Mouse (Mus musculus) left cerebral cortex, postnatal 14 days (tissue): ENCODE results near the gene Uhrf1bp1l. TPM values are rescaled to one million over a fixed set of nuclear protein-coding genes. Genes with fewer than 3 reads are reported as not detected.

ENCODE experiments used
- DNase-seq, 2 experiments: peaks; one replicate each; pipeline ENCODE4 v3.0.0; 2021 to 2022; ENCODE audit warnings: low spot score in 2 of 2, mixed read lengths in 1 of 2
- intact Hi-C: fragments of 180-260 bp; cut with DNase I; formaldehyde crosslinking; loops from one replicate; pipeline ENCODE4 v1.15.1; 2025
- total RNA-seq, 2 experiments: library from RNA; stranded (reverse); gene quantifications; 2 replicates each; pipeline ENCODE4 v1.2.3; 2021

Gene Uhrf1bp1l
- total RNA-seq, 2 experiments from 2014 or later = 88.6 to 90.2 TPM

DNA sequence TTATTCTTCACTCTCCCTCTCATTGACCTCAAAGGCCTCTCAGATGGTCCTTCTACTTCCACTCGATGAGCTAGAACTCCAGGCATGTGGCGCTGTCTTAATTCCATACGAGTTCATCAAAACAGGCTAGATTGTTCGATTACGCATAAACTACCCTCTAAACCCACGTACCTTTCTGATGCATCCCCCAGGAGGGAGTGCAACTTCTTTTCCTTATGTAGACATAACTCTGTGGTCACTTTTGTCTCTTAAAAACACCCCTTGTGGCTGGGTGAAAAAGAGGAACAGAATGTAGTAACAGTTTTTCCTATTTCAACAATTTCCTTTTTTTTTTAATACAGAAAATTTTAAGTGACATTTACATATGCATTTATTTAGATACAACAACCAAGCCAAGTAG is 3.8 kb upstream of the Uhrf1bp1l start:
- intact Hi-C loops = loop anchor here (10.0 kb wide), 1 partner anchor 304 kb away; no protein-coding TSS in a partner anchor
- DNase-seq = no peak

DNA sequence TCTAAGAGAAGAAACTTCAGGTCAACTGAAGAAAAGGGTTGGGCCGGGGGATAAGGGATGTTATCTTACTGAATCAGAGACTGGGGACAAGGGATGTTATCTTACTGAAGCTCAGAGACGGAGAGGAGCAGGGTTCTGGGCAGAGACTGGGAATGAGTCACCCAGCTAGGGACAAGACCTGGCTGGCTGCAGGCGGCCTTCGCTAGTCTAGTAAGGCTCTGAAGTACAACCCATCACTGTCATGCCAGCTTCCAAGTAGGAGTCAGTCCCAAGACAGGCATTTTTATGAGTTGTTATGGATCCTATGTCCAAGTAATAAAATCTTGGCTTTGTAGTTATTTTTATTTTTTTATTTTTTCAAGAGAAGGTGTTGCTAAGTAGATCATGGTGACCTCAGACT is 1.5 kb upstream of the Uhrf1bp1l start:
- DNase-seq = no peak
- intact Hi-C loops = loop anchor here (10.0 kb wide), 1 partner anchor 302 kb away; no protein-coding TSS in a partner anchor

DNA sequence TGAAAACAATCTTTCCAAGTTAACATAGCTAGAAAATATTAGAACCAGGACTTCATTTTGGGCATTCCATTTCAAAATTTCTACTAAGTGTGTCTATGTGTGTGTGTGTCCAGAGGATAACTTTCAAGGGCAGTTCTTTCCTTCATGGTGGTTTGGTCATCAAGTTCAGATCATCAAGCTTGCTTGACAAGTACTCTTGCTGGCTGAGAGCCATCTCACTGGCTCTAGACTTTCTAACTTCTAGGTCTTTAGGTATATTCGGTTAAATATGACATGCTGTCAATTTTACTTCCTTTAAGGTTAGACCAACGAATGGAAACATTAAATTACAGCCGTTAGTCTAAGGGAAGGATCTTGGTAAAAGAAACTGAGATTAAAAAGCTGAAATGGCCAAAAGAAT is 450 bp upstream of the Uhrf1bp1l start:
- intact Hi-C loops = loop anchor here (10.0 kb wide), 1 partner anchor 300 kb away; no protein-coding TSS in a partner anchor
- no peak for DNase-seq

DNA sequence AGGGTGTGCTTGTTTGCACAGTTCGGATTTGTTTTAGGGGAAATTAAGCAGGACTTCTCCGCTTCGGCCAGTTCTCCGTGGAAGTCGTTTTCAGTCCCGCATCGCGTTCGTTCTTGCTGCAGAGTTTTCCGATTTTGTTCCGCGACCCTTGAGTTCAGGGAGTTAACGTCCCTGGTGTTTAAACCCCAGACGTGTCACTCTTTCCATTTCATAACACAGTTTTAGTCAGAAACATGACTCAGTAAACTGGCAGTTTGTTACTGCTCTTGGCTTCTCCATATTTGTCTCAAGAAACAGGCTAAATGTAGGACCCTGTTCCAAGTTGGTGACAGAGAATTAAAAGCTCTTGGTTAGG is 852 bp downstream of the Uhrf1bp1l start:
- no peak for DNase-seq
- intact Hi-C loops = loop anchor here (10.0 kb wide), 1 partner anchor 299 kb away; no protein-coding TSS in a partner anchor

DNA sequence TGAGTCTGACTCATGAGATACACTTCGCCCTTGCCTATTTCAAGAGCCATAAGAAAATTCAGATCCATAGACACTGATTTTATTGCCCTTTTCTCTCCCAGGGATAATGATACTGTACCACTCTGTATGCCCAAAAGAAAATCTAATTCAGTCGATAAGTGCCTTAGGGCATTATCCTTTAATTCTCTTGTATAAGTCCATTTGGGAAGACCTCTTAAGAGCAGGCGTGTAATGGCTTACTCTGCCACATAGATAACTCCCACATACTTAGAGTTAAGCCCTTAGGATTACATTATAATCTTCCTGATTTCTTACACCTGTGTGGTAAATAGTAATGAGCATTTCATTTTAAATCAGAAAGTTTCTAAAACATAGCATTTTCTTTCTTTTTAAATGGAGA is 1.8 kb downstream of the Uhrf1bp1l start:
- DNase-seq = no peak
- intact Hi-C loops = loop anchor here (10.0 kb wide), 1 partner anchor 298 kb away; no protein-coding TSS in a partner anchor

DNA sequence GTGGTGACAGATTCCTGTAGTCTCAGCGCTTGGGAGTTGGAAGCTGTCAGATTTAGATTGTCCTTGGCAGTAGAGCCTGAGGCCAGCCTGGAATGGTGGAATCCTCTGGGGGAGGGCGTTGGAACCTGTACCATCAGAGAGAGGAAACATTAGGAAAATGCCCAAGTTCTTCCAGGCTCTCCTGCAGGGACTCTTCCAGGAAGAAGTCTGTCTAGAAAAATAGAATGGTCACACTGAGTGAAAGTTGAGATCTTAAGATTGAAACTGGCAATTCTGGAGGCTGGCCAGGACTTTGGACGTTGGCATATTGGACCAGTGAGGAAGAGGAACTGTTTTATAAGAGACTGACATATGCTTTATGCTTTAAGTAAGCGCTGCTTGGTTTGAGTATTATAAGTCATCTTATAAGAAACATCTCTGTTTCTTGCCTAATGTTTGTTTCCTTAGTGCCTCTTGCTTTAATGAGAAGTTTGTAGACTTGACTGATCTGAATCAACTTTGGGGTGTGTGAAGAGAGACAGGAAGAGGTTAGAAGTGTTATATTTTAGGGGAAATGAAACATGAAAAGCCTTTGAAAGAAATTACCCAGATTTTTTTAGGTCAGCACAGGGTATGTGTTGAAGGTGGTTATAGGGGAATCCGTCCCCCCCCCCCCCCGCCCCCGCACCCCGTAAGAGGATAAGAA is 2.6 kb downstream of the Uhrf1bp1l start:
- intact Hi-C loops = loop anchor here (10.0 kb wide), 1 partner anchor 297 kb away; no protein-coding TSS in a partner anchor
- DNase-seq = no peak

DNA sequence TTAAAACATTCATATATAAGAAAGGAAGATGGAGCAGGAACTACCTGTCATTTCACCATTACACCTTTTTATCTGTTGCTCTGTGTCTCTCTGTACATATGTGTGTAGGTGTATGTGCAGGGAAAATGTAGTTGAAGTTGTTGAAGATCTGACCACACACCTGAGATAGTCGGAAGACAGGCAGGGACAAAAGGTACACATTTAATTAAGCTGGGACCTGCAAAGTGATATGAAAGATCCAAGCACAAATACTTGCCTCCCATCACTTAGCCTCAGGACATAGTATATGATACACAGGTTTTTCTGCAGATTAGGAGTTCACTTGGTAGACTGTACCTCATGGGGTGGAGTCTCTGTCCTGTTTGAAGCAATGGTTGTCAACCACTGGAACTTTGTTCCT is 3.1 kb downstream of the Uhrf1bp1l start:
- intact Hi-C loops = loop anchor here (10.0 kb wide), 1 partner anchor 297 kb away; no protein-coding TSS in a partner anchor
- DNase-seq = no peak

DNA sequence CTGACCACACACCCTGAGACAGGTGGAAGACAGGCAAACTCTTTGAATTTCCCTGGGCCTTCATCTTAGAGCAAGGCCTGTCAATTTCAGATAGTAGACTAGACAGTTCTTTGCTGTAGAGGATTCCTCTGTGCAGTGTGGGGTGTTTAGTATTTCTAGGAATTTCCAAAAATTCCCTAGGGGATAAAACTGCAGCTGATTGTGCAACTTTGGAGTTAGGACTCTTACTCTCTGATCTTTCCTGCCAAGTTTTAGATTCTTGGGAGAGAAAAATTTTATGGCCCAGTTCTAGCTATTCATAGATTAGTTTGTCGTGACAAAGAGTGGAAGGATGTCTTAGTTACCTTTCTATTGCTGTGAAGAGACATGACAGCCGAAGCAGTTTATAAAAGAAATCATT is 3.8 kb downstream of the Uhrf1bp1l start:
- intact Hi-C loops = loop anchor here (10.0 kb wide), 1 partner anchor 296 kb away; no protein-coding TSS in a partner anchor

DNA sequence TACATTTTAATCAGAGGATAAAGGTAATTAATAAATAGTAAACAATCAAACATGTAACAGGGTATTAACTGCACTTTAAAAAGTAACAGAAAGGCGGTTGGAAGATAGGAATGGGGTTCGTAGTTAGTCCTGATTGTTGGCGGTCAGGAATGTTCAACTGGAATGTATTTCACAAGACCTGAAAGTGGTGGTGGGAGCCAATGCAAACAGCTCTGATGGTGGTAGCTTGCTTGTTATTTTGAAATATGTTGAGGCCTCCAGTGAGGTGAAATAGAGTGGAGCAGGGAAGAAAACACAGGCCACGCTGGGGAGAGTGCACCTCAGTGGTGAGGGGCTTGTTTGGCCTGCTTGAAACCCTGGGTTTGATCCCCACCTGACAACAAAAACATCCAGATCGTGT is 6.3 kb downstream of the Uhrf1bp1l start:
- DNase-seq = no peak
- intact Hi-C loops = no loop called here

More for the DNA sequence above, 3.8 kb downstream of the Uhrf1bp1l start:
- DNase-seq = no peak

DNA sequence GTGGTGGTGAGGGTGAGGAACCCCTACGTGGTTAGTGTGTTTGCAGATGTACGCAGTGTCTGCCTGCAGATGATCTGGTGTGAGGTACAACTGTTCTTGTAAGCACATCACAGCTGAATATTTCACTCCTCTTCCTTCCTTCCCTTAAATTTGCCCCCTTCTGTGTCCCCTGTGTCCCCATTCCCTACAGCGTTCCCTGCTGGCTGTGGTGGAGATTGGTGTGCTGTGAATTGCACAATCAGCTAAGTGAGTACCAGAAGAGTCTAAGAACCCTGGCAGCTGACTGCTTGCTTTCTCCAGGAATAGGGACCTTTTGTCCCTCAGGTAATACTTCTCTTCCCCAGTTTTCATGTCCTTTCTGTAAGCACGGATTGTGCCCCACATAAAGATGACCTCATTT is 10.4 kb downstream of the Uhrf1bp1l start:
- intact Hi-C loops = no loop called here
- DNase-seq = no peak

DNA sequence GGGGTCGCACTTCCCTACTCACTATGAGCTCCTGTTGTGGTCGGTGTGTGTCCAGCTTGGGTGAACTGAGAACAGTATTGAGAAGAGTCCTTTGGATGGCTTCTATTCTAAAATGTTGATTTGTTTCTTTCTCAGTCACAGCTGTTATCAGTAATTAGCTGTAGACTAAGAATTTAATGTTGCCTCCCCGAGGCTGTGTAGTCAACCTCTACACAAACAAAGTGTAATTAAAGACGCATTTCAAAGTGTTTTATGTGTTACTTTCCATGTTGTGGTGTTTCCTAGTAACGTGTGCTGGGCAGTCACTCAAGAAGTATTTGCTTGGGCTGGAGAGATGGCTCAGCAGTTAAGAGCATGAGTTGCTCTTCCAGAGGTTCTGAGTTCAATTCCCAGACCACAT is 16.0 kb downstream of the Uhrf1bp1l start:
- DNase-seq = no peak
- intact Hi-C loops = no loop called here

DNA sequence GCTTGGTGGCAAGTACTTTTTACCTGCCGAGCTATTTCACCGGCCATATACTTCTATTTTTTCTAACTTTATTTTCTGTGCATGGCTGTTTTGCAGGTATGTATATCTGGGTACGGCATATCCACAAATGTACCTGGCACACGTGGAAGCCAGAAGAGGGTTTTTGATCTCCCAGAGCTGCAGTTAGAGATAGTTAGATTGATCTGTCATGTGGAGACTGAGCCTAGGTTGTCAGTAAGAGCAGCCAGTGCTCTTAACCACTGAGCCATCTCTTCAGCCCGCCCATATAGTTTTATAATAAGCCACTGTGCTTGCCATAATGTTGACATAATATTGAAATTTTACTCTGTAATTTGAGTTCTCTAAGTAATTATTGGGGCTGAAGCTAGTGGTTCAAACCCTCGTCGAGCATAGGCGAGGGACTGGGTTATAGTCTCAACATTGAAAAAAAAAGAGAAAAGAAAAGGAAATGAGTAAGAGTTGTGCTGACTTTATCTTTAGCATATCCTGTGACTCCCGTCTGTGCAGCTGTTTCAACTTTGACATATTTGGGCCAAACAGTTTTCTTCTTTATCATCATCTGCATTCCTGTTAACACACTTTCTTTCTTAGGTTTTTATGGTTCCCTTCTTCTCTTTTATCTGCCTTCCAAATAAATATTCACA is 19.8 kb downstream of the Uhrf1bp1l start:
- DNase-seq = no peak
- intact Hi-C loops = no loop called here

DNA sequence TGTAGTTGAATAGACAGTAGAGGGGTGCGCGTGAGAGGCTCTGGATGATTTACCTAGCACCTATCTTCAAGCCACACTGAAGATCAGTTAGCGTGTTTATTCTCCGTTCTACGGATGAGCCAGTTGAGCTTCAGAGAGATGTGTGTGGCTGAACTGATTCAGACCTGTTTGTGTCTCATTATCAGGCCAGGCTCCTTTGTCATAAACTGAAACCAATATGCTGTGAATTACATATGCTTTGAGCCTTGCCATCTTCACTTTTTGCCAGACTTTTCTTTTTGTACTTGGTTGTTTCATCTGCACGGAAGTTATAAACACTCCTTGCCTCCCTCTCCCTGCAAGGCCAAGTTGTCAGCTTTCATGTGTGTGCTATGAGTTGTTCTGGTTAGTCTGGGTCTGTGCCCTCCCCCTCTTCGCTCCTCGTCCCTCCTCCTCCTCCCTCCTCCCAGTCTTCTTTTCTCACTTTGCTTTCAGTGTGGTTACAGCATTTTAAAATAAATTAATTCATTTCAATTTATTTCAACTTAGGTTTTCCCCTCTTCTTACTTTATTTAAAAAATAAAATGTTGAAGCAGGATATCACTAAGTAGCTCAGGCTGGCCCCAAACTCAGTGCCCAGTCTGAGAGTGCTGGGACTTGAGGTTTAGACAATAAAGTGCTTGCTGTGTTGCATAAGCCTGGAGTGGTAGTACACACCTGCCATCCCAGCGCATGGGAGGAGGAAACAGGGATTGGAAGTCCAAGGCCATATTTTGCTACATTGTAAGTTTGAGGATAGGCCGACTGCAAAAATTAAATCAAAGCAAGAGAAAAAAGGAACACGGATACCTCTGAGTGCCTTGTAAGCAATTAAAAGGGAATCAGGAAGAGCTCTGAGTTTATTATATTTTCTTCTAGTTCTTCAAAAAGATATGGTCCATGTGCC is 21.3 kb downstream of the Uhrf1bp1l start:
- intact Hi-C loops = no loop called here
- DNase-seq = no peak

DNA sequence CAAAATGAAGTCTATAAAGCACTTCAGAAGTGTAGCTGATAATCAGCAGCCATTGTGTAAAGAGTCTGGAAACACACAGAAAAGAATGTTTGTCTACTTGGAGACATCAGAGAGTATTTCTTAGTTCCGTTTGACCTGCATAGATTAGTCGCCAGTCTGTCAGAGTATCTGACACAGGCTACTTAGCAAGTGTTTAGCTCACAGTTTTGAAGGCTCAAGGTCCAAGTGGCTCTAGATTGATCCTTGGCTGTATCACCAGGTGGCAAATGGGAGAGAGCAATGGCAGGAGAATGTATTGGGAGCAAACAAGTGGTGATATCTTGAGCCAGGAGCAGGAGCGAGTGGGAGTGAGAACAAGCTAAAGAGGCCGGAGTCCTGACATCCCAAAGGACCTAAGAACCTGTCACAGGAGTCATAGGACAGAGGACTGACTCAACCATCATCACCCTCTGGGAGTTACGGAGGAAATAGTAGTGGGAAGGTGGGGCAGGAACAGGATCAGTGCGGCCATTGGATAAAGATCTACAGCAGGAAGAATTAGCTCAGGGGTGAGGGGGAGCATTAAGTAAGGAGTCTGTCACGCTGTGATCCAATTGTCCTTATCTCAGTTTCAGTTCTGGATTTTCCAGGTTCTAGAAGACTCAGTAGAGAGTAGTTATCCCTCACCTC is 23.7 kb downstream of the Uhrf1bp1l start:
- no peak for DNase-seq
- intact Hi-C loops = no loop called here

DNA sequence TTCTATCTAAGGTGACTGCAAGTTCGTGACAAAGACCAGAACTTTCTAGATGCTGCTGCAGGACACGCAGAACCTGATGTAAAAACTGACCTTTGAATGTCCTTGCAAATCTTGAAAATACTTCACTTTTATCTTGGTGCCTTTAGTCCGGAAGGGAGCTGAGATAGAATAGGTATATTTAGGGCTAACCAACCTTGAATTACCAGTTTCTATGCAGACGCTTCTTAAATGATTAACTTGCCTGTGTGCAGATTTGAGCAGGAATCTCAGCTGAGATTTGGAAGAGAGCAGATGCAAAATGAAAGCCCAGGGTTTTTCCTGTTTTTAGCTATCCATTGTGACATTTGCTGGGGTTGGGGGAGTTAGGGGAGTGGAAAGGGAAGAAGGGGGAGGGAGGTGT is 24.3 kb downstream of the Uhrf1bp1l start:
- intact Hi-C loops = no loop called here
- DNase-seq = no peak

DNA sequence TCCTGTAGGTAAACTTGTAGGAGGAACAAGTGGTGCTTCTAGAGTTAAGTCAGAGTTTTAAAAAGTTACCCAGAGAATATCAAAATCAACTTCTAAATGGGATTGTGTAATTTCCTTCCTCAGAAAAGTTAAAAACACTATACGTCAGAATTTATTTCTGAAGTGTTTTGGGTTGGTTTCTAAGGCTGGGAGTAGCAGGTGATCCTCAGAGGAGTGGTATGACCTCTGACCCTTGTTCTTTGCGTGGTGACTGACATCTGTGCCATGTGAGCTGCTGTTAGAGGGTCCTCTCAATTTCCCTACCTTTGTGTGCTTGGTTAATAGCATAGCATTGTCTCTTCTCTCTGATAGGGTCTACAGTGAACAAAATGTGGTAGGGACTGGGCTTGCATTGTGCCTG is 27.1 kb downstream of the Uhrf1bp1l start:
- DNase-seq = no peak
- intact Hi-C loops = no loop called here

DNA sequence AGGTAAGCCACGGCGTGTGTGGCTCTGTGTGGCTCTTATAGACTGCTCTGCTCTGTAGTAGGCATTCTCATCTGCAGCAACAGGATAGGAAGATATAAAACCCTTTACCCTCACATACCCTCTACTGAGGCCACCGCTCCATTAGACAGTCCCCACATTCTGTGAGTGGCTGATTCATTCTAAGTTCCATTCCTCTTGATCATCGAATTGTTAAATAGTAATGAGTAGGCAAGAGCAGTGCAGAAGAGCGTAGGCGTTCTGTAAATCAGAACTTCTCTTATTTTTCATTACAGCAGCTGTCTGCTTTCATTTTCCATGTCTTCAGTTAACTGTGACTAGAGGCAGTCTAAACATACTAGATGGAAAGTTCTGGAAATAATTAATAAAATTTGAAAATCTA is 31.2 kb downstream of the Uhrf1bp1l start:
- intact Hi-C loops = no loop called here
- no peak for DNase-seq

DNA sequence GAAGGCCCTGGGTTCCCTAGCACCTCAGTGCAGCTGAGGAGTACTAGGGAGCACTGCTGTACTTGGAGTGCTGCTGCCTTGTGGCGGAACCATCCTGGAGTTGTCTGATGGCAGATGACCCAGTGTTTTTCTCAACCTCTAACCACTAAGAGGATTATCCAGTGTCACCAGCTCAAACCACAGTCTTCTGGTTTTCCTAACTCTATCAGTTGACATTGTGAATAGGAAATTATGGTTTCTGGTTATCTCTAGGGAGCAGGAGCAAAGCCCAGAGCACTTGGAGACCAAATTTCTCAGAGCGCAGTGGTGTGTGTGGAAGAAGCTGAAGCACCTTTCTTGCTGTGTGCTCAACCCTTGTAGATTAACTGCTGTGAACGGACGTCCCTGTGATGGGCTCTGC is 47.1 kb downstream of the Uhrf1bp1l start:
- intact Hi-C loops = no loop called here

DNA sequence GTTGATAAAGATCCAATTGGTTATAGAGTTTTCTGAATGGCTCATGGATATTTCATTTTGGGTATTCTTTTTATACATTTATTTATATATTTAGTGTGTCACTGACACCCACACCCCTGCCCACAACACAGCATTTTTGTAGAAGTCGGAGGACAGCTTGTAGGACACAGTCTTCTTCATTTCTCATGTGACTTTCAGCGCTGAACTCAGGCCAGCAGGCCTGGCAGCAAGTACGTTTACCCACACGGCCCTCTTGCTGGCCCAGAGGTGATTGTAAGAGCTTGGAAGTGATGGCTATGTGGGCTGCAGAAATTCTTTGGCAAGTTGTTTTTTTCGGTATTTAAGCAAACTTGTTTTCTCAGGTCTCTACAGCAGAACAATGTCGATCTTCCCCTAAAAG is 49.3 kb downstream of the Uhrf1bp1l start:
- DNase-seq = no peak
- intact Hi-C loops = no loop called here

More for the DNA sequence above, 47.1 kb downstream of the Uhrf1bp1l start:
- no peak for DNase-seq
